Mouse (Mus musculus) monocyte, adult 5-6 weeks (primary cell): Measurements from ENCODE around the gene Cst6. TPM values are rescaled to one million over a fixed set of nuclear protein-coding genes. Genes with fewer than 3 reads are reported as not detected.

Source experiments
- ATAC-seq: fragments of 153-309, 156-312 bp; replicated peaks from 2 replicates; pipeline ENCODE4 v1.8.0; 2017; ENCODE audit warnings: mild to moderate bottlenecking; ENCODE audit not compliant: low TSS enrichment, insufficient number of reproducible peaks, severe bottlenecking, poor library complexity, low FRiP score
- total RNA-seq: library from RNA; stranded (forward); fragments of 200-1000, 200-491, 200-594 nt; gene quantifications from 3 replicates; pipeline ENCODE4 v1.2.3, GENCODE M21; 2017

Cst6 gene
- total RNA-seq, 1 experiment from 2014 or later = 1.1 TPM

DNA sequence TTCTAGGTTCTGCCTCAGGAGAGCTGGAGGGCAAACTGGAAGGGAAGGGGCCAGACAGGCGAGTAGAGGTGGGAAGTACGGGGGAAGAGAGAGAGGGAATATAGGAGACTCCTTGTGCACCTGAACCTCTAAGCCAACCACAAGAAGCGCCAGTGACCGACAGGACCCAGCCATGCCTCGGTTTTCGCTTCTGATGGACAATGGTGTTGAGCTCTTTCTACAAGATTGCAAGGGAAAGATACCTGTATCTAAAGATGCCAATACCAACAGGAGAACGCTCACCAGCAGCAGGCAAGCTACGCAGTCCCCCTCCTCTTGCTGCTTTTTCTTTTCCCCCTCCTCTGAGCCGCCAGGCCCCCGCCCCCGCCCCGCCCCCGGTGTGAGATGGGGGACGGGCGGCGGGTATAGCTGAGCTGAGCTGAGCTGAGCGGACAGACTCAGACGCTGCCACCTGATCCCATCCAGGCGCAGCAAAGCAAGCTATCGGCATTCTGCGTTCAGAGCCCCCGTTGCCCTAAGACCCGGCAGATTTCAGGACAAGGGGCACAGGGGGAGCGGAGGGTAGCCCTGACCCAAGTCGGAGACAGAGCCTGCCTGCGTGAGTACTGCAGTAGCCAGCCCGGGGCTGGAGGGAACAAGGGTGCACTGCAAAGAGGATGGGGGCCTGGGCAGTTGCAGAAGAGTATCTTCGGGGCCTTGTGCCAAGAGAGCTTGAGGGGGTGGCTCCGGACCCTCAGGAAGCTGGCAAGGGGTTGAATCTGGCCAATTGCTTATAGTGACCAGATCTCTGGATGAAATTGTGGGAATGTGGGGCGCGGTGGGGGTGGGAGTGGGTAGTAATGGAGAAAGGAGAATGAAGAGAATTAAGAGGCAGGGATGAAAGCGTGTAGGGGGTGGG, 51.2 kb downstream of the Cst6 start, which contains the start of gene Gal3st3:
TSS of gene Gal3st3 (plus strand) at position 429 of the 898 bp plus-strand sequence.
- ATAC-seq = no peak

DNA sequence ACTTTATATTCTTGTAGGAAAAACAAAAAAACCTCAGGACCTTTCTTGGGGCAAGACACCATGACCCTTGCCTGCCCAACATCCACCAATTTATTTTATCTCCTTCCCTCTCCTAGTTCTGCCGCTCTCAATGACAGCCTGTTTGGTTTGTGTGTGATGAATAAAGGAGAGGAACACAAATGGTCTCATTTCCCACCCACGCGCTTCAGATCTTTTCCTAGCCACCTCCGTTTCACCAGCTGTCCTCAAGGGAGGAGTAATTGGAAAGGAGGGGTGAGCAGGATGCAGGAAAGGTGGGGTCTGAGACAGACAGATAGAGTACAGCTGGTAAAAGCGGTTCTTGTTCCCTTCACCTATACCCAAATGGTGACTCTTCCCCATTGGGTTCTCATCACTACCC, 52.7 kb downstream of the Cst6 start:
- no peak for ATAC-seq

DNA sequence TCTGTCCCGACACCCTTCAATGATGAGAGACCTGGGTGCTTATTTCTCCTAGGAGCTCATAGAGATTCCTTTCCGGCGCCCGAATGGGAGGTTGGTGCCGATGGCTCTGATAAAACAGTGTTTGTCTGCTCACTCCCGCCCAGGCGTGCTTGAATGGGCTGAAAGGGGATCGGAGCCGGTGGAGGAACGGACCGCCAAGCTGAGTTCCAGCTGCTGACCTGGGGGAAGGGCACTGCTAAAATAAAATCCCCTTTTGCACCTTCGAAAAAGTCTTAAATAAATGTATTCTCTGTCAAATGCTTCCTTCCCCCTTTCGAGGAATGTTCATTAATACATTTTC, 53.7 kb downstream of the Cst6 start:
- no peak for ATAC-seq

- ATAC-seq = peak; percentile 98
These were observed 54.2 kb downstream of the Cst6 start, which contains the start of gene Sf3b2 for GRCm38 (mm10) chr19:5294972-5295735. TSS of gene Sf3b2 (minus strand) at chr19:5295455.

Other genes starting within 250 kb of the Cst6 start
- 87.3 to 123 TPM (median 101 TPM) in 3 replicates for gene Rab1b, start 242.5 kb downstream of the Cst6 start, total RNA-seq
- gene Klc2, start 231.0 kb downstream of the Cst6 start, total RNA-seq = 9.2 to 25.6 TPM (median 17.2 TPM) in 3 replicates
- 11.1 to 32.0 TPM (median 19.2 TPM) in 3 replicates for gene Pacs1, start 76.5 kb downstream of the Cst6 start, total RNA-seq
- gene Sf3b2, start 54.1 kb downstream of the Cst6 start, total RNA-seq = 229 to 250 TPM (median 247 TPM) in 3 replicates
- gene Gal3st3, start 51.2 kb downstream of the Cst6 start, total RNA-seq = not detected in 3 replicates
- gene Catsper1, start 13.8 kb downstream of the Cst6 start, total RNA-seq = not detected in 3 replicates
- gene Eif1ad, start 17.2 kb upstream of the Cst6 start, total RNA-seq = 29.9 to 38.8 TPM (median 33.8 TPM) in 3 replicates
- 9.9 to 29.1 TPM (median 22.3 TPM) in 3 replicates for gene Banf1, start 17.6 kb upstream of the Cst6 start, total RNA-seq
- gene Sart1, start 39.1 kb upstream of the Cst6 start, total RNA-seq = 133 to 142 TPM (median 133 TPM) in 3 replicates
- gene Tsga10ip, start 53.0 kb upstream of the Cst6 start, total RNA-seq = not detected in 3 replicates
- 111 to 135 TPM (median 121 TPM) in 3 replicates for gene Drap1, start 75.4 kb upstream of the Cst6 start, total RNA-seq
- gene AI837181, start 75.6 kb upstream of the Cst6 start, total RNA-seq = 10.6 to 20.5 TPM (median 14.0 TPM) in 3 replicates
- 0.49 to 2.6 TPM (median 2.0 TPM) in 3 replicates for gene Fosl1, start 98.0 kb upstream of the Cst6 start, total RNA-seq
- gene Ccdc85b, start 108.3 kb upstream of the Cst6 start, total RNA-seq = 1.2 to 4.1 TPM (median 3.8 TPM) in 3 replicates
- gene Fibp, start 111.0 kb upstream of the Cst6 start, total RNA-seq = 71.3 to 104 TPM (median 95.3 TPM) in 3 replicates
- 113 to 416 TPM (median 150 TPM) in 3 replicates for gene Ctsw, start 118.9 kb upstream of the Cst6 start, total RNA-seq
- gene Efemp2, start 124.4 kb upstream of the Cst6 start, total RNA-seq = 2.0 to 5.9 TPM in 2 of 3 replicates, not detected in the other
- gene Mus81, start 138.8 kb upstream of the Cst6 start, total RNA-seq = 8.7 to 20.2 TPM (median 11.6 TPM) in 3 replicates
- gene Cfl1, start 140.9 kb upstream of the Cst6 start, total RNA-seq = 931 to 1,266 TPM (median 1,127 TPM) in 3 replicates
- 0.29 TPM in 1 of 3 replicates, not detected in the others for gene 1700020D05Rik, start 154.2 kb upstream of the Cst6 start, total RNA-seq
- 2.4 to 6.9 TPM (median 4.7 TPM) in 3 replicates for gene Snx32, start 161.0 kb upstream of the Cst6 start, total RNA-seq
- not detected in 3 replicates for gene Ovol1, start 211.1 kb upstream of the Cst6 start, total RNA-seq
- 13.2 to 18.0 TPM (median 16.1 TPM) in 3 replicates for gene Ap5b1, start 218.5 kb upstream of the Cst6 start, total RNA-seq